Mouse (Mus musculus): ENCODE results near the gene Clk1. TPM values are rescaled to one million over a fixed set of nuclear protein-coding genes. Genes with fewer than 3 reads are reported as not detected.

The Clk1 gene
- polyA plus RNA-seq, 1 experiment from 2014 or later, result 99.4 TPM

Other genes starting within 250 kb of the Clk1 start
- not detected in 3 replicates for gene Aox4, start 213.7 kb downstream of the Clk1 start, polyA plus RNA-seq (2018)
- 0.01 TPM in 1 of 3 replicates, not detected in the others for gene Aox2, start 145.7 kb downstream of the Clk1 start, polyA plus RNA-seq (2018)
- gene Bzw1, start 31.2 kb downstream of the Clk1 start, polyA plus RNA-seq (2018), result 103 to 172 TPM (median 110 TPM) in 3 replicates
- gene Nif3l1, start 21.1 kb upstream of the Clk1 start, polyA plus RNA-seq (2018), result 9.8 to 16.5 TPM (median 10.5 TPM) in 3 replicates
- gene Ppil3, start 21.4 kb upstream of the Clk1 start, polyA plus RNA-seq (2018), result 25.5 to 49.0 TPM (median 45.3 TPM) in 3 replicates
- 16.3 to 31.3 TPM (median 19.8 TPM) in 3 replicates for gene Orc2, start 81.0 kb upstream of the Clk1 start, polyA plus RNA-seq (2018)
- 2.4 to 5.0 TPM (median 4.1 TPM) in 3 replicates for gene Fam126b, start 162.3 kb upstream of the Clk1 start, polyA plus RNA-seq (2018)
- 85.2 to 98.8 TPM (median 85.7 TPM) in 3 replicates for gene Ndufb3, start 162.3 kb upstream of the Clk1 start, polyA plus RNA-seq (2018)

All from macrophage (primary cell).